8 mouse cellular contexts compared by ENCODE assay signal in genomic region chr7:4513236-4513635, GRCm38 (mm10). TPM values are rescaled to one million over a fixed set of nuclear protein-coding genes. Genes with fewer than 3 reads are reported as not detected.
DNase-seq lines count a peak whose midpoint lies in the region.

No protein-coding gene starts in this region.

- intact Hi-C loops in gastrocnemius, postnatal 14 days (cut with DNase I; ENCODE audit: low total_unique reads), result no loop called here

- DNase-seq in gastrocnemius, postnatal 10 days, result peak; percentile 55
- no peak for DNase-seq in gastrocnemius, postnatal 14 days
- DNase-seq in CD4-positive helper T cell, adult 2 months (ENCODE audit: low read depth, low spot score), result peak; percentile 70
- DNase-seq in c-Kit-negative CD71-positive TER-119-positive erythroid progenitor cells, embryonic 14.5 days (ENCODE audit: low read depth, low spot score), result peak; percentile 42
- peak; percentile 67 for DNase-seq in heart, postnatal 4 days
- peak; percentile 50 for DNase-seq in lung, postnatal 25 days (ENCODE audit: low spot score)
- peak; percentile 40 for DNase-seq in thymus, postnatal 25 days
- DNase-seq in urinary bladder, postnatal 36 days (ENCODE audit: low spot score in 2 of 2), result no peak

RNA-seq across cellular contexts. Expression of gene Tnnt1, which starts 2.9 kb away (rescaled TPM):
- 100 to 1,000 TPM; 288 to 386 TPM for total RNA-seq in gastrocnemius, postnatal 10 days (2021)
- 100 to 1,000 TPM; 355 to 658 TPM for total RNA-seq in gastrocnemius, postnatal 14 days (2021)
- 10 to 100 TPM; 48.7 to 59.0 TPM for total RNA-seq in heart, postnatal 4 days (2021)

RNA-seq across cellular contexts. Expression of gene Tnni3, which starts 10.8 kb away (rescaled TPM):
- 1 to 10 TPM; 1.4 to 2.3 TPM for total RNA-seq in gastrocnemius, postnatal 10 days (2021)
- total RNA-seq in gastrocnemius, postnatal 14 days (2021), result 1 to 10 TPM in 1 of 2 experiments, under 1 TPM in 1; 0.75 to 1.7 TPM
- total RNA-seq in heart, postnatal 4 days (2021), result 1,000 to 10,000 TPM; 4,693 to 5,168 TPM

RNA-seq across cellular contexts. Expression of gene Ppp1r12c, which starts 11.8 kb away (rescaled TPM):
- 10 to 100 TPM; 37.9 to 52.6 TPM for total RNA-seq in gastrocnemius, postnatal 10 days (2021)
- 10 to 100 TPM; 25.3 to 36.8 TPM for total RNA-seq in gastrocnemius, postnatal 14 days (2021)
- 10 to 100 TPM; 89.8 to 92.3 TPM for total RNA-seq in heart, postnatal 4 days (2021)

RNA-seq across cellular contexts. Expression of gene Dnaaf3, which starts 19.0 kb away (rescaled TPM):
- total RNA-seq in gastrocnemius, postnatal 10 days (2021), result under 1 TPM; 0.14 to 0.23 TPM
- total RNA-seq in gastrocnemius, postnatal 14 days (2021), result under 1 TPM; 0.08 to 0.20 TPM
- total RNA-seq in heart, postnatal 4 days (2021), result under 1 TPM; 0.41 to 0.57 TPM

RNA-seq across cellular contexts. Expression of gene Syt5, which starts 34.1 kb away (rescaled TPM):
- total RNA-seq in gastrocnemius, postnatal 10 days (2021), result under 1 TPM; 0.16 to 0.25 TPM
- total RNA-seq in gastrocnemius, postnatal 14 days (2021), result under 1 TPM in 1 of 2 experiments, not detected in 1; 0.13 TPM
- 1 to 10 TPM; 1.1 to 1.5 TPM for total RNA-seq in heart, postnatal 4 days (2021)

Comparison
In these comparisons a context has a peak if more than half of its experiments do, and no peak if none do; other contexts are left out.
1. DNase-seq: peak in gastrocnemius, postnatal 10 days (single experiment), CD4-positive helper T cell, adult 2 months (single experiment), c-Kit-negative CD71-positive TER-119-positive erythroid progenitor cells, embryonic 14.5 days (single experiment), heart, postnatal 4 days (single experiment), lung, postnatal 25 days (single experiment) and thymus, postnatal 25 days (single experiment); none in gastrocnemius, postnatal 14 days (single experiment) and urinary bladder, postnatal 36 days (0 of 2).
2. RNA of gene Tnnt1, which starts 2.9 kb away (total RNA-seq): 355 to 658 TPM in gastrocnemius, postnatal 14 days and 288 to 386 TPM in gastrocnemius, postnatal 10 days; 48.7 to 59.0 TPM in heart, postnatal 4 days; every median in the first group is over 4 times any median in the second.
3. RNA of gene Tnni3, which starts 10.8 kb away (total RNA-seq): 4,693 to 5,168 TPM in heart, postnatal 4 days; 1.4 to 2.3 TPM in gastrocnemius, postnatal 10 days and 0.75 to 1.7 TPM in gastrocnemius, postnatal 14 days; every median in the first group is over 1,000 times any median in the second.